Mouse (Mus musculus): ENCODE results near the gene Ttc33. TPM values are rescaled to one million over a fixed set of nuclear protein-coding genes. Genes with fewer than 3 reads are reported as not detected.
A peak's percentile ranks its signal among the peaks of the same experiment; 100 is the strongest.
"Not testable (repeated sequence)": the region's sequence is repeated elsewhere in the genome, so short reads cannot be mapped to it uniquely, and the experiment has no call there.

The Ttc33 gene
- polyA plus RNA-seq, 1 experiment from 2014 or later: 52.5 TPM

DNA sequence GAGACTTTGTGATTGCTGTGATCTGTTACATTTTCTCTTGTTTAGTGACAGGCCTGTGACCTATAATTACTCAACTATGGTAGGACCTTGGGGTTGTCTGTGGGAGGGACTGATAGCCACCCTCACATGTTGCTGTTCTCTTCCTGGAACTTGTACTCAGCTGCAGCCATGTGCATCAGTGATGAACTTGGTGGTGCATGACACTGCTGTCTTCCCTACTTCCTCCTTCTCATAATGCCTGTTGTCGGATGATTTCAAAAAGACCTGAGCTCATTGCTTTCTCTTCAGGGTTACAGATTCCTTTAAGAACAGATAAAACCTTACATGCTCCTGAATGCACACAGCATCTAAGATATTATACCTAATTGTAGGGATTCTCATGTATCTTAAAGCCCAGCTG, 2.7 kb downstream of the Ttc33 start:
- no peaks in the 10 kb centered on the region for H3K27me3 ChIP-seq
- H3K4me3 ChIP-seq: no peak overlapping the region
- no peak overlapping the region for H3K9ac ChIP-seq
- H3K27ac ChIP-seq: no peak overlapping the region
- no peak overlapping the region for H3K4me2 ChIP-seq
- peaks cover 23% of the 10 kb centered on the region for H3K36me3 ChIP-seq (ENCODE audit: poor library complexity, severe bottlenecking)
- H3K4me1 ChIP-seq: peaks cover 20% of the 10 kb centered on the region
- ATAC-seq: no peak
- no peaks in the 10 kb centered on the region for H3K9me3 ChIP-seq (replicated peaks)
- WGBS: 97% methylated on average over 1 of the region's 1 CpGs

DNA sequence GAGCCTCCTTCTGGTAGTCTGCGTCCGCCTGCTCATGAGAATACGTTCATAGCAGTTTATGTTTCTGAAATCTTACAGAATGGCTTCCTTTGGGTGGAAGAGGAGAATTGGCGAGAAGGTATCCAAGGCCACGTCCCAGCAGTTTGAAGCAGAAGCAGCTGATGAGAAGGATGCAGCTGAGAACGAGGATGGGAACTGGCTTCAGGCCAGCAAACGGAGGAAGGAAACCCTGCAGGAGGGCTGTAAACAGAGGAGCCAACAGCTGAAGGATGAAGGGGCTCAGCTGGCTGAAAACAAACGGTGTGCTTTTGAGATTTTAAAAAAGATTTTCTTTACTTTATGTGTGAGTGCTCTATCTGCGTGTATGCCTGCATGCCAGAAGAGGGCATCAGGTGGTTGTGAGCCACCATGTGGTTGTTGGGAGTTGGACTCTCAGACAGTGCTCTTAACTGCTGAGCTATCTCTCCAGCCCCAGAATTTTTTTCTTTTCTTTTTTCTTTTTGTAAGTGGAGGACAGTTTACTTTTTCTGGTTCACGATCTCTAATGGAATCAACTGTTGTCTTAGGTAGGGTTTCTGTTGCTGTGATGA, 4.3 kb downstream of the Ttc33 start:
- ATAC-seq: no peak
- no peak overlapping the region for H3K9ac ChIP-seq
- H3K36me3 ChIP-seq (ENCODE audit: poor library complexity, severe bottlenecking): peaks cover 23% of the 10 kb centered on the region
- H3K27ac ChIP-seq: no peak overlapping the region
- H3K9me3 ChIP-seq (replicated peaks): no peaks in the 10 kb centered on the region
- H3K4me1 ChIP-seq: peaks cover 15% of the 10 kb centered on the region
- H3K27me3 ChIP-seq: no peaks in the 10 kb centered on the region
- no peak overlapping the region for H3K4me2 ChIP-seq
- H3K4me3 ChIP-seq: no peak overlapping the region
- WGBS: 72% methylated on average over 10 of the region's 10 CpGs

DNA sequence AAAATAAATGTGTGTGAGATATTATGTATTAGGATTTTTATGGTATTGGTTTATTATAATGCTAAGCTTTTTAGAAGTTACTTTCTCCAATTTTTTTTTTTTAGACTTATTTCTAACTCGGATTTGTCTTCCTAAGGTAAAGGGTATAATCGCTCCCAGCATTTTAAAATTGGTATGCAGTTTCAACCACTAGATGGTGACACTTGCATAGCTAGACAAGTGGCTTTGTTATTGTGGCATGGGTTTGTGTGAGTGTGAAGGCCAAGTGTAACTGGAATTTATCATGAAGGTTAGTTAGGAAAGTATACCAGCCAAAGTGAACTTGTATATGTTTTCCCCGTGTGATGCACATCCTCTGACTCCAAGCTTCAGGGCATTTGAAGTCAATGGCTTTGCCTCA, 8.5 kb downstream of the Ttc33 start:
- Histone ChIP-seq H3K9me3 (replicated peaks) (no peaks in the 10 kb centered on the region), H3K4me2 (no peak overlapping the region), H3K27me3 (no peaks in the 10 kb centered on the region), H3K4me3 (no peak overlapping the region), H3K27ac (no peak overlapping the region), H3K36me3 (ENCODE audit: poor library complexity, severe bottlenecking) (peaks cover 23% of the 10 kb centered on the region), H3K4me1 (no peaks in the 10 kb centered on the region), H3K9ac (no peak overlapping the region)
- WGBS: 89% methylated on average over 3 of the region's 3 CpGs
- ATAC-seq: no peak

DNA sequence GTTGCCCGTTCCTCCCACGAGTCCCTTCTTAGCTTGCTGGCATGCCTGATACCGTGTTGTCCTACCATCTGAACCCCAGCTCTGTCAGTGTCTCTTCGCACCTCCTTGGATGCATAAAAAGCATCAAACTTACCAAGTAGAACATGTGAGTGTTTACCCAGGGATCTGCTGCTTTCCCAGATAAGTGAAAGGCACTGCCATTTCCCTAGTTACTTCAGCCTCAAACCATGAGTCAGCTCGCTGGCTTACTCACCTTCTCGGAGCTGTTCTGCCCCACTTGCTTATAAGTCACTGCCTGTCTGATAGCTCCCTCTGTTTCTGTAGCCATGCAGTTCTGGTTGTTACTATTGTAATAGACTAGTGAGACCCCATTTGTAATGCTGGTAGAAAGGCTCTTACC, 9.1 kb downstream of the Ttc33 start:
- H3K27me3 ChIP-seq: no peaks in the 10 kb centered on the region
- no peak for ATAC-seq

DNA sequence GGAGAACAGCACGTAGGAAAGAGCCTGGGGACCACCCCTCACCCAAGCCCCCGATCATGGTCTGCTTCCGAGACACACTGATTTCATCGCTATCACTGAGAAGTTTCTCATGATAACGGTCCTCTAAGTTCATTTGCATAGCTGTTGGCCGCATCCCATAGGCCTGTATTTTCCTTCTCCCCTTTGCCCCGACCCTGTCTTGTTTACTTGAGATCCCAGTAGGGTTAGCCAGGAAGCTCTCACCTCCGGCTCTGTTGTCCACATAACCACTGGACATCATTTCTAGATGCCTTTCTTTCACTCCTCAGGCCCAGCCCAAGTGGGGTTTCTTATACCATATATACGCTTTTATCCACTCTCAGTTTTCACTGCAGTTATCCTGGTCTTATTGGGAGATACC, 9.6 kb downstream of the Ttc33 start:
- Histone ChIP-seq H3K9ac (no peak overlapping the region), H3K27me3 (no peaks in the 10 kb centered on the region), H3K36me3 (ENCODE audit: poor library complexity, severe bottlenecking) (peaks cover 22% of the 10 kb centered on the region), H3K27ac (no peak overlapping the region), H3K4me3 (no peak overlapping the region), H3K4me1 (no peaks in the 10 kb centered on the region), H3K4me2 (no peak overlapping the region), H3K9me3 (replicated peaks) (no peaks in the 10 kb centered on the region)
- no peak for ATAC-seq
- 89% methylated on average over 9 of the region's 9 CpGs for WGBS

More for the DNA sequence above, 9.1 kb downstream of the Ttc33 start:
- Histone ChIP-seq H3K27ac (no peak overlapping the region), H3K9me3 (replicated peaks) (no peaks in the 10 kb centered on the region), H3K4me1 (no peaks in the 10 kb centered on the region), H3K9ac (no peak overlapping the region), H3K36me3 (ENCODE audit: poor library complexity, severe bottlenecking) (peaks cover 23% of the 10 kb centered on the region), H3K4me2 (no peak overlapping the region), H3K4me3 (no peak overlapping the region)
- 91% methylated on average over 6 of the region's 6 CpGs for WGBS

DNA sequence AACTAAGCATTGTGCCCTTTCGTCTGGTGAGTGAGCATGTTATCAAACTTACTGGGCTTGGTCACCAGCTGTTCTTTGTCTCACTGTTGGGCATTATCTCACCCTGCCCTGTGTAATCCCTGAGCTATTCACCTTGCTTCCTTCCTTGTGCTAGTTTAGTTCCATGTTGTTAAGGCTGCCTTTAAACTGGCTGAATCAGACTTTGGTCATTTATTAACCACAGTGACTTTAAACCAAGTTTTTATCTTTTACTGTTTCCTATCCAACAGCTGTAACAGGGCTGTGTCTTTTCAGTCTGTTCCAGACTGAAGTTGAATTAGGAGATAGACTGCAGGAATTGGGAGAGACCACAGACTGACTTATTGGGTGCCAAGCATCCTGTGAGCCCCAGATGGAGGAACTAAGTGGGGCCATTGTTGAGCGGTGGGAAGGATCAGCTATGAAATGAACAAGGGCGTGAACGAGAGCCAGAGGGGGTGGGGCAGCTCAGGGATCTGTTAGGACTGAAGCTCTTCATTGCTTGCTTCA, 10.7 kb downstream of the Ttc33 start:
- Histone ChIP-seq H3K4me3 (no peak overlapping the region), H3K27me3 (no peaks in the 10 kb centered on the region), H3K36me3 (ENCODE audit: poor library complexity, severe bottlenecking) (peaks cover 16% of the 10 kb centered on the region), H3K4me2 (no peak overlapping the region), H3K4me1 (no peaks in the 10 kb centered on the region), H3K9ac (no peak overlapping the region), H3K27ac (no peak overlapping the region), H3K9me3 (replicated peaks) (no peaks in the 10 kb centered on the region)
- WGBS: 68% methylated on average over 4 of the region's 4 CpGs
- no peak for ATAC-seq

DNA sequence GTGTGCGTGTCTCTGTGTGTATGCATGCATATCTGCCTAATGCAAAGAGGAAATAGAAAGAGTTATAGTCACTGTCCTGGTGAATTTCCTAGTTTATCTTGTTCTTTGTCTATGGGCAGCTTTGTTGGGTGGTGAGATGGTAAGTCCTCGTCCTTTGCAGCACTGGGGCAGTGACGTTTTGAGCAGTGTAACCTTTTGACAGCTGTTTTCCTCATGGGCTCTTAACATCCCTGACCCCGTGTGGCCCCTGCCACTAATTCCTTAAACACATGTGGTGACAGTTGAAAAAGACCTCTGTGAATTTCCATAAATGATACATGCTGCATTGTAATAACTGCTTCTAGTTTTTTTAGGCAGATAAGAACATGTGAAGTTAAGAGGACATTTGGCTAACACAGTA, 11.4 kb downstream of the Ttc33 start:
- no peaks in the 10 kb centered on the region for H3K4me1 ChIP-seq
- H3K27ac ChIP-seq: no peak overlapping the region
- H3K9ac ChIP-seq: no peak overlapping the region
- ATAC-seq: no peak
- H3K36me3 ChIP-seq (ENCODE audit: poor library complexity, severe bottlenecking): peaks cover 12% of the 10 kb centered on the region
- WGBS: 88% methylated on average over 4 of the region's 4 CpGs
- no peaks in the 10 kb centered on the region for H3K27me3 ChIP-seq
- no peaks in the 10 kb centered on the region for H3K9me3 ChIP-seq (replicated peaks)
- H3K4me3 ChIP-seq: no peak overlapping the region
- no peak overlapping the region for H3K4me2 ChIP-seq

DNA sequence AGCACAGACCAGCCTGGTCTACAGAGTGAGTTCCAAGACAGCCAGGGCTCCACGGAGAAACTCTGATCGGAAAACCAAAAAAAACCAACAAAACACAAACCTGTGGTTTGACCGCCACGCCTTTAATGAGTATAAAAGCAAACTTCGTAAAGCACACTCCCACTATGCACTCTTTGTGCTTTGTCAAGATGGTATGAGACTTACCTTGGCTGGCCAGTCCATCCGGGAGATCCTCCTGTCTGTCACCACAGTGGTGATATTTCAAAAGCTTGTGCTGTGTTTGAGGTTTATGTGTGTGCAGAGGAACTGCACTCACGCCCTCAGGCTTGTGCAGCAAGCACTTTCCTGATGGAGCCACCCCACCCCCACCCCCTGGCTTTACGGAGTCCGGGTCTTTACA, 19.9 kb downstream of the Ttc33 start:
- Histone ChIP-seq H3K4me2 (no peak overlapping the region), H3K9ac (no peak overlapping the region), H3K4me3 (no peak overlapping the region), H3K36me3 (ENCODE audit: poor library complexity, severe bottlenecking) (peaks cover 2% of the 10 kb centered on the region; the same call in 1 of the 2 replicates), H3K27me3 (no peaks in the 10 kb centered on the region), H3K9me3 (replicated peaks) (no peaks in the 10 kb centered on the region; the same call in 1 of the 2 replicates), H3K27ac (no peak overlapping the region), H3K4me1 (no peaks in the 10 kb centered on the region)
- WGBS: 93% methylated on average over 9 of the region's 9 CpGs
- ATAC-seq: no peak

DNA sequence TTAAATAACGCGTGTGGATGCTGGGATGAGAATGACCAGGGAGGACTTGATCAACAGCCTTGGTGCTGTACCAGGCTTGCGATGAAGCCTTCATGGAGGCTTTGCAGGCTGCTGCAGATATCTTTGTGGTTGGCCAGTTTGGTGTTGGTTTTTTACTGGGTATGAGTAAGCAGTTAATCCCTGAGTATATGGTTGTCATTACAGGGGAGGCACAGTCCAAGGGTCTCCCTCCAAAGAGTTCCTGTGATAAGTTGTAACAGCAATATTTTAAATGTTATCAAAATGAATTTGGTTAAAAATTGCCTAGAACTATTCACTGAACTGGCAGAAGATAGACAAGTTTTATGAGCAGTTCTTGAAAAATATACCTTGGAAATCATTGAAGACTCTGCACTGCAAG, 23.8 kb downstream of the Ttc33 start:
- Histone ChIP-seq H3K4me3 (no peak overlapping the region), H3K4me1 (no peaks in the 10 kb centered on the region), H3K27me3 (no peaks in the 10 kb centered on the region), H3K27ac (no peak overlapping the region), H3K4me2 (no peak overlapping the region), H3K36me3 (ENCODE audit: poor library complexity, severe bottlenecking) (peaks cover 13% of the 10 kb centered on the region; the same call in 1 of the 2 replicates), H3K9me3 (replicated peaks) (no peaks in the 10 kb centered on the region), H3K9ac (no peak overlapping the region)
- no peak for ATAC-seq
- 95% methylated on average over 3 of the region's 3 CpGs for WGBS

DNA sequence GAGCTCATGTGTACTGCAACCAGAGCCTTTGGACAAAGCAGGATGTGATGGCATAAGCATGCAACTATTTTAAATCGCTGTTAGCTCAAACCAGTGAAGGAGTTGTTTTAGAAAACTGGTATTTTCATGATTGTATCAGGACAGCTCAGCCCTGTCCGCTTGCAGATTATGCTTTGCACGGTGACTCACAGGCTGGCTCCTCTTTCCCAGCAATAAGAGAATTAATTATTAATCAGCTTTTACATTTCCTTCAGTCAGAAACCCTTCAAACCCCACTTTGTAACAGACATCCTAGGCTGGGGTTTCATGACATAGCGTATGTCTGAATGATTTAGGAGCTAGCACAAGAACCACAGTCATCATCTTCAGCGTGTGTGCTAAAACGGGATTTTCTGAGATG, 35.2 kb downstream of the Ttc33 start:
- Histone ChIP-seq H3K36me3 (ENCODE audit: poor library complexity, severe bottlenecking) (peaks cover 3% of the 10 kb centered on the region; the same call in 1 of the 2 replicates), H3K9me3 (replicated peaks) (no peaks in the 10 kb centered on the region), H3K27ac (no peak overlapping the region), H3K4me3 (no peak overlapping the region), H3K9ac (no peak overlapping the region), H3K27me3 (no peaks in the 10 kb centered on the region), H3K4me1 (no peaks in the 10 kb centered on the region), H3K4me2 (no peak overlapping the region)
- 94% methylated on average over 6 of the region's 6 CpGs for WGBS
- ATAC-seq: no peak

DNA sequence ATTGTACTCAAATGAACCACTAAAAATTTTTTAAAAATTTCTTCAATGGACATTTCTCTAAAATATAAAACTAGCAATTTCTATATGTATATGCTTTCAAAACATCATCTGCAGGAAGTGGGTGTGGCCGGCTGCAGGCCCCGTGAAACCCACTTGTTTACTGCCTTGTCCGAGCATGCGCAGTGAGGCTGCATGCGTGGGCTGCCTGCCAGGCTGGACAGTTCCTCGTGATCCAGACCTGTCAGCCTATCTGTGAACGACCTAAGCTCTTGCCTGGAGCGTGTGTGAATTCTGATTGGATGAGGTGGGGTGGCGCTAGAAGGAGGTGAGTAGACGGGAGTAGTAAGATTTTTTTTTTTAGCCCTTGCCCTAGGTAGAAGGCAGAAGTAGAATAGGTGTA, 45.4 kb downstream of the Ttc33 start:
- not testable (repeated sequence) for H3K4me1 ChIP-seq; H3K4me2 ChIP-seq; H3K4me3 ChIP-seq; H3K9ac ChIP-seq; H3K27ac ChIP-seq; ATAC-seq; H3K9me3 ChIP-seq (replicated peaks); H3K36me3 ChIP-seq (ENCODE audit: poor library complexity, severe bottlenecking); H3K27me3 ChIP-seq
- WGBS: 89% methylated on average over 10 of the region's 10 CpGs

DNA sequence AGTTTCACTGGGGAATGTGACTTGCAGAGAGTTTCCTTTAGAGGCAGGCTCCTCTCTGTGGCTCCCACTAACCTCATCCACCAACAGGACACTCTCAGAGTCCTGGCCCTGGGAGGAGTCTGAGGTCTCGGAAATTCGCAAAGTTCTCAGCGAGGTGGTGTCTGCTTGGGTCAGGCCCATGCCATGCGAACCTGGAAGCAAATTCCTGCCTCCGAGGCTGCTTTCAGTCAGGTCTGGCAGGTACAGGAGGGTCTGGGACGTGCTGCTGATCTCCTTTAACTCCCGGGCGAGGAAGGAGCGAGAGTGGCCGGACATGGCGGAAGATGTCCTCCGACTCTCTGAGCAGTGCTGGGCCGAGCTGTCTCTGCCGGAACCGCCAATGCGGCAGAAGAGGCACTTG, 49.3 kb downstream of the Ttc33 start:
- Histone ChIP-seq H3K36me3 (ENCODE audit: poor library complexity, severe bottlenecking) (no peaks in the 10 kb centered on the region), H3K4me3 (no peak overlapping the region), H3K9me3 (replicated peaks) (no peaks in the 10 kb centered on the region), H3K27ac (no peak overlapping the region), H3K9ac (no peak overlapping the region), H3K4me1 (no peaks in the 10 kb centered on the region), H3K4me2 (no peak overlapping the region), H3K27me3 (0 out of 2 replicates have a peak, but pooled peaks cover 2% of the 10 kb centered on the region)
- ATAC-seq: no peak
- 85% methylated on average over 16 of the region's 16 CpGs for WGBS

DNA sequence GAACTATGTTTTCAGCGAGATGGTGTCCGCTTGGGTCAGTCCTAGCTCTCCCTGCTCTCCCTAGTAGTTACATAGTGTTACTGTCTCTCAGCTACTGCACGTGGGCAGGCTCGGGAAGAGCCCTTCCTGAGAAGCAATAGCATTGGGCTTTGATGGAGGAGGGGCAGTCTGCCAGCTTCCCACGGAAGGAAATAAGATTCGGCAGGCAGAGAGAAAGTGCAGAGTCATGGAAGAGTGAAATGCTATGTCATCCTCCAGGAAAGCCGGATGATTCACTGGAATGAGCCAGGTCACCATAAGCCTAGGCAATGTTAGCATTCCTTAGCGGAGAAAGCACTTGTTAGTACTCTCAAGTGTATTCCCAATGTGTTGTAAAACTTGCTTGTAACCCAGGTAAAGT, 50.2 kb downstream of the Ttc33 start:
- Histone ChIP-seq H3K4me1 (no peaks in the 10 kb centered on the region), H3K9ac (no peak overlapping the region), H3K9me3 (replicated peaks) (no peaks in the 10 kb centered on the region), H3K27ac (no peak overlapping the region), H3K4me3 (no peak overlapping the region), H3K27me3 (peaks cover 11% of the 10 kb centered on the region; the same call in 1 of the 2 replicates), H3K4me2 (no peak overlapping the region), H3K36me3 (ENCODE audit: poor library complexity, severe bottlenecking) (no peaks in the 10 kb centered on the region)
- WGBS: 53% methylated on average over 8 of the region's 8 CpGs
- ATAC-seq: 0 out of 2 replicates have a peak, but pooled peaks have one; percentile 20
